Mouse (Mus musculus): ENCODE results near the gene Dtx3l.
A peak's percentile ranks its signal among the peaks of the same experiment; 100 is the strongest.
"Not testable (repeated sequence)": the region's sequence is repeated elsewhere in the genome, so short reads cannot be mapped to it uniquely, and the experiment has no call there.

Gene Dtx3l

GRCm38 (mm10) chr16:35938211-35939151, at the start of gene Dtx3l, which contains the start of gene Parp9:
Gene Dtx3l (minus strand): TSS chr16:35939151.
Gene Parp9 (plus strand): TSS chr16:35938470.
- DNase-seq (ENCODE audit: low spot score in 2 of 2), result peak; percentile 62 to 70

GRCm38 (mm10) chr16:35987930-35988329, 49.0 kb upstream of the Dtx3l start:
- DNase-seq (ENCODE audit: low spot score in 2 of 2), result no peak

GRCm38 (mm10) chr16:35984471-35984870, 45.5 kb upstream of the Dtx3l start:
- DNase-seq (ENCODE audit: low spot score in 2 of 2), result no peak

GRCm38 (mm10) chr16:35983517-35984101, 44.7 kb upstream of the Dtx3l start:
- peak; percentile 44 to 63 for DNase-seq (ENCODE audit: low spot score in 2 of 2)

GRCm38 (mm10) chr16:35982902-35983516, 44.1 kb upstream of the Dtx3l start:
- DNase-seq (ENCODE audit: low spot score in 2 of 2), result peak; percentile 83 to 88

- DNase-seq (ENCODE audit: low spot score in 2 of 2), result no peak
These were observed 43.6 kb upstream of the Dtx3l start for GRCm38 (mm10) chr16:35982506-35982901.

- DNase-seq (ENCODE audit: low spot score in 2 of 2), result peak; percentile 100
These were observed 42.4 kb upstream of the Dtx3l start for GRCm38 (mm10) chr16:35981363-35981821.

- not testable (repeated sequence) for DNase-seq (ENCODE audit: low spot score in 2 of 2)
These were observed 39.5 kb upstream of the Dtx3l start, which contains the start of gene Kpna1 for GRCm38 (mm10) chr16:35978450-35978849. Gene Kpna1 (plus strand): TSS chr16:35978750.

- DNase-seq (ENCODE audit: low spot score in 2 of 2), result no peak
These were observed 35.1 kb upstream of the Dtx3l start for GRCm38 (mm10) chr16:35974021-35974420.

- no peak for DNase-seq (ENCODE audit: low spot score in 2 of 2)
These were observed 29.2 kb upstream of the Dtx3l start for GRCm38 (mm10) chr16:35968149-35968548.

GRCm38 (mm10) chr16:35967319-35967718, 28.4 kb upstream of the Dtx3l start:
- DNase-seq (ENCODE audit: low spot score in 2 of 2), result no peak

- no peak for DNase-seq (ENCODE audit: low spot score in 2 of 2)
These were observed 27.6 kb upstream of the Dtx3l start for GRCm38 (mm10) chr16:35966411-35967115.

GRCm38 (mm10) chr16:35965991-35966390, 27.0 kb upstream of the Dtx3l start:
- not testable (repeated sequence) for DNase-seq (ENCODE audit: low spot score in 2 of 2)

- no peak for DNase-seq (ENCODE audit: low spot score in 2 of 2)
These were observed 13.7 kb upstream of the Dtx3l start for GRCm38 (mm10) chr16:35952628-35953130.

GRCm38 (mm10) chr16:35951216-35951615, 12.3 kb upstream of the Dtx3l start:
- no peak for DNase-seq (ENCODE audit: low spot score in 2 of 2)

- DNase-seq (ENCODE audit: low spot score in 2 of 2), result no peak
These were observed 10.3 kb upstream of the Dtx3l start for GRCm38 (mm10) chr16:35949264-35949663.

- DNase-seq (ENCODE audit: low spot score in 2 of 2), result peak in 1 of 2 experiments; percentile 50
These were observed 2.4 kb upstream of the Dtx3l start for GRCm38 (mm10) chr16:35941382-35941781.

GRCm38 (mm10) chr16:35939690-35940089, 739 bp upstream of the Dtx3l start:
- peak; percentile 82 to 87 for DNase-seq (ENCODE audit: low spot score in 2 of 2)

- peak; percentile 20 to 31 for DNase-seq (ENCODE audit: low spot score in 2 of 2)
These were observed 310 bp upstream of the Dtx3l start for GRCm38 (mm10) chr16:35939261-35939660.

- no peak for DNase-seq (ENCODE audit: low spot score in 2 of 2)
These were observed 5.8 kb downstream of the Dtx3l start for GRCm38 (mm10) chr16:35933181-35933580.

Data from thymus, postnatal 10 days (tissue).